Mouse (Mus musculus) myocyte (in vitro differentiated cells): ENCODE results near the gene Klhl1. TPM values are rescaled to one million over a fixed set of nuclear protein-coding genes. Genes with fewer than 3 reads are reported as not detected.
"Not testable (repeated sequence)": the region's sequence is repeated elsewhere in the genome, so short reads cannot be mapped to it uniquely, and the experiment has no call there.

Experiments used
- H3K27me3 ChIP-seq: one replicate; pipeline ENCODE4 v1.6.1; 2011; ENCODE audit not compliant: control insufficient read depth, insufficient read depth, insufficient read length
- H3K36me3 ChIP-seq: one replicate; pipeline ENCODE4 v1.6.1; 2011; ENCODE audit not compliant: control insufficient read depth, insufficient read depth
- H3K4me2 ChIP-seq: one replicate; pipeline ENCODE4 v1.6.1; 2011; ENCODE audit warnings: low read depth, control low read depth
- H3K4me3 ChIP-seq: one replicate; pipeline ENCODE4 v1.5.1; 2011; ENCODE audit warnings: mild to moderate bottlenecking, control low read depth, moderate library complexity
- H3K79me2 ChIP-seq: one replicate; pipeline ENCODE4 v1.6.1; 2011; ENCODE audit not compliant: control insufficient read depth, insufficient read depth
- H3ac ChIP-seq: one replicate; pipeline ENCODE4 v1.6.1; 2011; ENCODE audit not compliant: control insufficient read depth, insufficient read length
- CEBPB ChIP-seq: IDR thresholded peaks from 2 replicates; pipeline ENCODE4 v1.6.1; 2011; ENCODE audit warnings: mild to moderate bottlenecking, moderate library complexity; ENCODE audit not compliant: poor library complexity, insufficient read depth, severe bottlenecking
- E2F4 ChIP-seq: IDR thresholded peaks from one replicate; pipeline ENCODE4 v1.6.1; 2011; ENCODE audit warnings: mild to moderate bottlenecking, control low read depth, moderate library complexity; ENCODE audit not compliant: insufficient read depth
- MAX ChIP-seq: IDR thresholded peaks from one replicate; pipeline ENCODE4 v1.6.1; 2011; ENCODE audit warnings: low read depth, mild to moderate bottlenecking, control low read depth
- MYOD1 ChIP-seq, 3 experiments: IDR thresholded peaks; one replicate each; pipeline ENCODE4 v1.6.1; 2011; ENCODE audit warnings: control low read depth in 2 of 3, low read depth in 2 of 3, mild to moderate bottlenecking in 2 of 3, moderate library complexity in 1 of 3; ENCODE audit not compliant: insufficient read length in 2 of 3, control insufficient read depth in 1 of 3
- MYOG ChIP-seq, 3 experiments: IDR thresholded peaks; one replicate each; pipeline ENCODE4 v1.6.1; 2011; ENCODE audit warnings: control low read depth in 2 of 3, low read depth in 2 of 3, mild to moderate bottlenecking in 2 of 3; ENCODE audit not compliant: insufficient read length in 2 of 3, control insufficient read depth in 1 of 3, insufficient read depth in 1 of 3
- POLR2A ChIP-seq: IDR thresholded peaks from one replicate; pipeline ENCODE4 v1.6.1; 2011; ENCODE audit warnings: low read depth, mild to moderate bottlenecking, control low read depth, moderate library complexity; ENCODE audit not compliant: insufficient read length
- POLR2AphosphoS2 ChIP-seq: IDR thresholded peaks from one replicate; pipeline ENCODE4 v1.6.1; 2011; ENCODE audit warnings: low read depth, control low read depth; ENCODE audit not compliant: insufficient read length
- REST ChIP-seq: IDR thresholded peaks from one replicate; pipeline ENCODE4 v1.6.1; 2011; ENCODE audit warnings: mild to moderate bottlenecking, control low read depth, moderate library complexity; ENCODE audit not compliant: insufficient read depth, insufficient read length
- SRF ChIP-seq: IDR thresholded peaks from one replicate; pipeline ENCODE4 v1.6.1; 2011; ENCODE audit warnings: low read depth; ENCODE audit not compliant: control insufficient read depth, insufficient read length
- TCF12 ChIP-seq: IDR thresholded peaks from one replicate; pipeline ENCODE4 v1.6.1; 2011; ENCODE audit warnings: mild to moderate bottlenecking, control low read depth; ENCODE audit not compliant: poor library complexity, insufficient read depth, severe bottlenecking
- TCF3 ChIP-seq: IDR thresholded peaks from one replicate; pipeline ENCODE4 v1.6.1; 2011; ENCODE audit warnings: low read depth, control low read depth; ENCODE audit not compliant: insufficient read length
- USF1 ChIP-seq: IDR thresholded peaks from one replicate; pipeline ENCODE4 v1.6.1; 2011; ENCODE audit warnings: low read depth, mild to moderate bottlenecking, control low read depth, moderate library complexity
- polyA plus RNA-seq: library from polyadenylated mRNA; unstranded; fragments of >200 nt; fragmentation: generic; extraction: Trizol; gene quantifications from one replicate; pipeline ENCODE4 v1.2.1, GENCODE M21; 2012; ENCODE audit warnings: missing spikeins

Klhl1 gene
- polyA plus RNA-seq, 1 experiment, result 0.01 TPM

- Histone ChIP-seq H3K79me2 (no peaks in the 10 kb centered on the region), H3ac (no peak overlapping the region), H3K27me3 (no peaks in the 10 kb centered on the region), H3K4me2 (no peak overlapping the region), H3K36me3 (no peaks in the 10 kb centered on the region), H3K4me3 (no peak overlapping the region)
- TF ChIP-seq CEBPB, result no peak
- no peak for TF ChIP-seq MYOG (IDR thresholded peaks at IDR 0.05; ENCODE audit: control insufficient read depth in 1 of 3, insufficient read depth in 1 of 3, insufficient read length in 2 of 3, low read depth in 2 of 3)
Observed at GRCm38 (mm10) chr14:96348220-96348619, 170.7 kb downstream of the Klhl1 start.

GRCm38 (mm10) chr14:96331069-96331468 lies 187.8 kb downstream of the Klhl1 start:
- no peak overlapping the region for H3K4me2 ChIP-seq
- no peaks in the 10 kb centered on the region for H3K27me3 ChIP-seq
- no peaks in the 10 kb centered on the region for H3K36me3 ChIP-seq
- TF ChIP-seq CEBPB, result no peak
- no peak for TF ChIP-seq POLR2AphosphoS2
- TF ChIP-seq SRF, result no peak
- TF ChIP-seq MYOD1 (IDR thresholded peaks at IDR 0.05; ENCODE audit: control insufficient read depth in 1 of 3, insufficient read length in 2 of 3, low read depth in 2 of 3), result no peak
- no peak for TF ChIP-seq MAX
- TF ChIP-seq POLR2A, result no peak
- TF ChIP-seq TCF3, result no peak
- no peak for TF ChIP-seq MYOG (IDR thresholded peaks at IDR 0.05; ENCODE audit: control insufficient read depth in 1 of 3, insufficient read depth in 1 of 3, insufficient read length in 2 of 3, low read depth in 2 of 3)
- no peak for TF ChIP-seq USF1
- no peak for TF ChIP-seq TCF12
- TF ChIP-seq E2F4, result no peak
- no peak for TF ChIP-seq REST
- H3K79me2 ChIP-seq, result no peaks in the 10 kb centered on the region
- H3K4me3 ChIP-seq, result no peak overlapping the region
- no peak overlapping the region for H3ac ChIP-seq

GRCm38 (mm10) chr14:96217805-96218441 lies 301.0 kb downstream of the Klhl1 start:
- H3K36me3 ChIP-seq, result no peaks in the 10 kb centered on the region
- H3K4me3 ChIP-seq, result no peak overlapping the region
- no peak overlapping the region for H3K4me2 ChIP-seq
- no peaks in the 10 kb centered on the region for H3K27me3 ChIP-seq
- no peaks in the 10 kb centered on the region for H3K79me2 ChIP-seq
- H3ac ChIP-seq, result no peak overlapping the region
- no peak for TF ChIP-seq USF1
- TF ChIP-seq TCF3, result no peak
- TF ChIP-seq E2F4, result no peak
- no peak for TF ChIP-seq TCF12
- TF ChIP-seq POLR2A, result no peak
- no peak for TF ChIP-seq REST

GRCm38 (mm10) chr14:96194795-96195194 lies 324.1 kb downstream of the Klhl1 start:
- not testable (repeated sequence) for H3K79me2 ChIP-seq, H3K36me3 ChIP-seq, H3K4me2 ChIP-seq, H3K4me3 ChIP-seq, H3ac ChIP-seq, H3K27me3 ChIP-seq

GRCm38 (mm10) chr14:96174546-96174945 lies 344.4 kb downstream of the Klhl1 start:
- no peak overlapping the region for H3ac ChIP-seq
- H3K4me3 ChIP-seq, result no peak overlapping the region
- H3K79me2 ChIP-seq, result no peaks in the 10 kb centered on the region
- no peaks in the 10 kb centered on the region for H3K36me3 ChIP-seq
- H3K4me2 ChIP-seq, result no peak overlapping the region
- no peak for TF ChIP-seq CEBPB
- H3K27me3 ChIP-seq, result no peaks in the 10 kb centered on the region

- H3ac ChIP-seq, result no peak overlapping the region
- TF ChIP-seq E2F4 (no peak), CEBPB (no peak), MYOD1 (IDR thresholded peaks at IDR 0.05; ENCODE audit: control insufficient read depth in 1 of 3, insufficient read length in 2 of 3, low read depth in 2 of 3) (no peak), SRF (no peak), TCF12 (no peak), TCF3 (no peak), REST (no peak), MAX (no peak), POLR2AphosphoS2 (no peak), MYOG (IDR thresholded peaks at IDR 0.05; ENCODE audit: control insufficient read depth in 1 of 3, insufficient read depth in 1 of 3, insufficient read length in 2 of 3, low read depth in 2 of 3) (no peak), USF1 (no peak), POLR2A (no peak)
- H3K27me3 ChIP-seq, result no peaks in the 10 kb centered on the region
- H3K4me2 ChIP-seq, result no peak overlapping the region
- no peaks in the 10 kb centered on the region for H3K79me2 ChIP-seq
- H3K4me3 ChIP-seq, result no peak overlapping the region
- no peaks in the 10 kb centered on the region for H3K36me3 ChIP-seq
Observed at GRCm38 (mm10) chr14:96143137-96143536, 375.8 kb downstream of the Klhl1 start.
